Mouse (Mus musculus): ENCODE results near the gene Scn8a. TPM values are rescaled to one million over a fixed set of nuclear protein-coding genes. Genes with fewer than 3 reads are reported as not detected.

Gene Scn8a
- polyA plus RNA-seq, 1 experiment from 2014 or later = 22.7 TPM

DNA sequence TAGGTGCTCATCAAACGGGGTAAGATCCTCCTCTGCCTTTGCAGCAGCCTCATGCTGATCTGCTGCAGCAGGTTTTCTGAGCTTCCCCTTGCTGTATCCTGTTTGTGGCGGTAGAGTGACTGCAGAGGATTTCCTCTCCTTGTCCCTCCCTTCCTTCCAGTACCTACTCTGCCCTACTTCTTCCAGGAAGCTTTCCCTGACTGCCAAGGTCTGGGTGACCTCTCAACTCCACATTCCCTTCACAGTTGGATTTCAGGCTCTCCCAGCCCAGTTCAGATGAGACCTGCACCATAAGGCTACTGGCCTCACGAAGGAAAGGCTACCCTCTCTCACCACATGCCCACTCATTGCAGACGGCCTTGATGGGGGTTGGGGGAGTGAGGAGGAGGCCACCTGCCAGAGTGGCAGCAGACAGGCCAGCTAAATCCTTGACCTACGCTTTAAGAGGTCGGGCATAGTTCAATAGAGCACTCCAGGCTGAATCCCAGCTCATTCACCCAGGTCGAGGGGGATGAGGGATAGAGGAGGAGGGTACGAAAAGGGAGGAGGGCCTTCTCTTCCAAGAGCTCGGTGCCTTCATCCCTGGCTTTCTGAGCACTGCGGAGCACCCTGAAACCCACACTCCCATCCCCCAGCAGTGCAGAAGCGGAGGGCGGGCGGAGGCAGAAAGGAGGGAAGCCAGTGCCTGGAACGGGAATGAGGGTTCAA, 222.6 kb downstream of the Scn8a start:
- peak overlapping the region; percentile 34; the same call in 1 of the 2 replicates for H3K4me2 ChIP-seq
- WGBS = 18% methylated on average over 14 of the region's 14 CpGs
- no peaks in the 10 kb centered on the region for H3K9me3 ChIP-seq
- ATAC-seq (replicated peaks) = peak; percentile 32; the same call in 1 of the 2 replicates
- no peak overlapping the region for H3K4me3 ChIP-seq
- H3K27ac ChIP-seq = peak overlapping the region; percentile 63
- H3K27me3 ChIP-seq (replicated peaks) = no peaks in the 10 kb centered on the region
- no peaks in the 10 kb centered on the region for H3K36me3 ChIP-seq (replicated peaks)
- no peak overlapping the region for H3K9ac ChIP-seq
- H3K4me1 ChIP-seq = peaks cover 24% of the 10 kb centered on the region

DNA sequence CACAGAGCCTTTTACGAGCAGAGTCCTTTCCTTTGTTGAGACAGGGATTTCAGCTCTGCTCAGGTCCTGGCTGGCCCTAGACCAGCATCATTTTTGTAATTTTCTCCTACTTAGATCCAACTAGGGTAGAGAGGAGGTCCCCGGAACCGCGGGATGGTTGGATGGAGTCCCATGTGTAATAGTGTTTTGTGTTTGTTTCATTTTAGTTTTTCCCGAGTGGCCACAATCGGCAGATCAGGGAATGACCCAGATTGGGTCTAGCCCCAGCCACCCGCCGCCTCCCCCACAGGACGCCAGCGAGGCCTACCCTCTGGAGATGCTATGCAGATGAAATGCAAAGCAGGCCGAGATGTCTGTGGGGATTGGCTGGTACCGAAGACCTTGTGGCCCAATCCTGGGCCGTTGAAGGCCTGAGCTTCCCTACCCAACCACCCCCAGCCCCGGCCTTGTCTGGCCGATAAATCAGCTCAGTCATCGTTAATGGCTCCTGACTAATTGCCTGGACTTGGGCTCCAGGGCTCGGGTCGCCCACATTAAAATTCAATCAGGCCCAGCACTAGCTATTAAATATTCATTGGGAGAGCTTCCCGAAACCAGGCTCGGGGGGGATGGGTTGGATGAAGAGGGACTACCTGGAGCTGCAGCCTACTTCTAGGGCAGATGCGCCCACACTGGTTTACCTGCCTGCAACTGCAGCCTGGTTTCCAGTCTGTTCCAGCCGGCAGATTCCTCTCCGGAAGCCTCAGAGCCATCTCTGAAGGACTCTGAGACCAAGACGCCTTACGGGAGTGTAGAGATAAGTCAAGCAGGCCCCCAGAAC, 223.4 kb downstream of the Scn8a start:
- H3K9ac ChIP-seq = no peak overlapping the region
- H3K36me3 ChIP-seq (replicated peaks) = no peaks in the 10 kb centered on the region
- peak; percentile 89 for ATAC-seq (replicated peaks)
- H3K4me3 ChIP-seq = no peak overlapping the region
- H3K27me3 ChIP-seq (replicated peaks) = no peaks in the 10 kb centered on the region
- H3K4me2 ChIP-seq = peak overlapping the region; percentile 34
- no peaks in the 10 kb centered on the region for H3K9me3 ChIP-seq
- H3K27ac ChIP-seq = peak overlapping the region; percentile 63
- peaks cover 27% of the 10 kb centered on the region for H3K4me1 ChIP-seq
- 11% methylated on average over 25 of the region's 25 CpGs for WGBS

DNA sequence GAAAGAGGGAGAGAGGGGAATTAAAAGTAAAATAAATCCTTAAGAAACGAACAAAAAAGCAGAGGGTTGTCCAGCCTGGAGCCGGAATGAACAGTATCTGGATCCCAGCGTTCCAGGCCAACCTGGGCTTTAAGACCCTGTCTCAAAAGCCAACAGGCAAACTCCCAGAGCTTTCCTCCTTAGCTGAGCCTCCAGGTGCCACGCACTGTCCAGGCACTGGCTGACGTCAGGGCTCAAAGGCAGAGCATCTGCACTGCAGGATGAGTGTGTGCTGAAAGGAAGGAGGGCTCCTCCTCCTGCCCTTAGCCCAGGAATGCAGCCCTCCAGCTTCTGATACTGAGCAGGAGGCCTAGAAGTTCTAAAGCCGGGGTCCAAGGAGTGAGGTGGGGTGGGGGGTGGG, 224.3 kb downstream of the Scn8a start:
- Histone ChIP-seq H3K4me1 (peaks cover 27% of the 10 kb centered on the region), H3K27me3 (replicated peaks) (no peaks in the 10 kb centered on the region), H3K4me3 (no peak overlapping the region), H3K4me2 (no peak overlapping the region), H3K36me3 (replicated peaks) (no peaks in the 10 kb centered on the region), H3K9ac (no peak overlapping the region), H3K9me3 (no peaks in the 10 kb centered on the region), H3K27ac (no peak overlapping the region)
- ATAC-seq (replicated peaks) = no peak
- WGBS = 36% methylated on average over 6 of the region's 6 CpGs

DNA sequence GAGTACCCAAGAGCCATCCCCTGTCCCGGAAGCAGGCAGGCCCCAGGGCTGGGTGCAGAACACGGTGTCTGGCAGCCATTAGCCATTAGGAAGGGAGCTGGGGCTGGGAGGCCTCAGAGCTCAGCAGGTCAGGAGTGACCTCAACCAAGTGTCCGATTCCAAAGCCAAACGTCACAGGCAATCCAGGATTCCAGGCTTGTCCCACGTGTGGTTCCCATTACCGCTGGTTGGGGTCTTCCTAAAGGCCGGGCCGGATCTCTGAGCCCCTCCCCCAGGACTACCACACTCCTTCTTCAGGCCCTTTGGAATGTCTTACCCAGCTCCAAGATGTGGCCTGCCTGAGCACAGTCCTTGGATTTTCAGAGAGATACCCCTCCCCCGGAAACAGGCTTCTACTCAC, 225.3 kb downstream of the Scn8a start:
- H3K4me2 ChIP-seq = no peak overlapping the region
- no peak overlapping the region for H3K4me3 ChIP-seq
- no peaks in the 10 kb centered on the region for H3K27me3 ChIP-seq (replicated peaks)
- H3K27ac ChIP-seq = no peak overlapping the region
- ATAC-seq (replicated peaks) = no peak
- no peak overlapping the region for H3K9ac ChIP-seq
- H3K4me1 ChIP-seq = peaks cover 27% of the 10 kb centered on the region
- H3K36me3 ChIP-seq (replicated peaks) = no peaks in the 10 kb centered on the region
- no peaks in the 10 kb centered on the region for H3K9me3 ChIP-seq
- 72% methylated on average over 9 of the region's 9 CpGs for WGBS

DNA sequence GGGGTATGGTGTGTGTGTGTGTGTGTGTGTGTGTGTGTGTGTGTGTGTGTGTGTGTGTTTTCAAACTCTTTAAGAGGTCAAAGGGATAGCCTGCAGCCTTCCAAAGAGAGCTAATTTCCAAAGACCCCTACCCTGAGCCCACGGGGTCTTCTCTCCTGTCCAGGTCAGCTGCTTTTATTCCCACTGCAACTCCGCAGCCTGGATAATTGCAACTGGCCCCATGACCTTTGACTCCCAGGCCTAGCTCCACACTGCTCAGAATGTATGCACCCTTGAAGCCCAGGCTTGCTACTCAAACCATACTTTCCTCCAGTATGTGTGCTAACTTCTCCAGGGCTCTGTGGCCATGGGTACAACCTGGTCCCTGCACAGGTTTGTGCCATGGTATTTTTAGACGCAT, 225.7 kb downstream of the Scn8a start:
- 63% methylated on average over 3 of the region's 3 CpGs for WGBS
- no peak overlapping the region for H3K27ac ChIP-seq
- no peaks in the 10 kb centered on the region for H3K36me3 ChIP-seq (replicated peaks)
- H3K4me1 ChIP-seq = peaks cover 27% of the 10 kb centered on the region
- H3K9me3 ChIP-seq = no peaks in the 10 kb centered on the region
- no peaks in the 10 kb centered on the region for H3K27me3 ChIP-seq (replicated peaks)
- H3K4me2 ChIP-seq = no peak overlapping the region
- H3K9ac ChIP-seq = no peak overlapping the region
- no peak overlapping the region for H3K4me3 ChIP-seq
- no peak for ATAC-seq (replicated peaks)

Other genes with a start within 250 kb of the Scn8a start
- 4.0 and 4.9 TPM in 2 replicates for gene Smagp, start 232.9 kb upstream of the Scn8a start, polyA plus RNA-seq (2015; fragmentation: Nextera tagmentation; extraction: Ambion mirVana)
- gene Bin2, start 200.3 kb upstream of the Scn8a start, polyA plus RNA-seq (2015; fragmentation: Nextera tagmentation; extraction: Ambion mirVana) = 0.96 and 1.0 TPM in 2 replicates
- gene Cela1, start 181.9 kb upstream of the Scn8a start, polyA plus RNA-seq (2015; fragmentation: Nextera tagmentation; extraction: Ambion mirVana) = 1.0 and 1.2 TPM in 2 replicates
- gene Galnt6, start 140.5 kb upstream of the Scn8a start, polyA plus RNA-seq (2015; fragmentation: Nextera tagmentation; extraction: Ambion mirVana) = 0.11 and 0.22 TPM in 2 replicates
- gene Slc4a8, start 108.1 kb upstream of the Scn8a start, polyA plus RNA-seq (2015; fragmentation: Nextera tagmentation; extraction: Ambion mirVana) = 28.7 and 33.0 TPM in 2 replicates
- gene Gm47841, start 177.5 kb downstream of the Scn8a start, polyA plus RNA-seq (2015; fragmentation: Nextera tagmentation; extraction: Ambion mirVana) = not detected in 2 replicates
- gene Fignl2, start 208.7 kb downstream of the Scn8a start, polyA plus RNA-seq (2015; fragmentation: Nextera tagmentation; extraction: Ambion mirVana) = 0.09 TPM in 1 of 2 replicates, not detected in the other
- not detected in 2 replicates for gene Ankrd33, start 245.9 kb downstream of the Scn8a start, polyA plus RNA-seq (2015; fragmentation: Nextera tagmentation; extraction: Ambion mirVana)

Measured in midbrain, embryonic 15.5 days (tissue).